Mouse (Mus musculus): ENCODE results near the gene Ttyh2.

Ttyh2 gene

GRCm38 (mm10) chr11:114682321-114682900 is 7.2 kb downstream of the Ttyh2 start:
- DNase-seq (ENCODE audit: low spot score) = no peak

DNA sequence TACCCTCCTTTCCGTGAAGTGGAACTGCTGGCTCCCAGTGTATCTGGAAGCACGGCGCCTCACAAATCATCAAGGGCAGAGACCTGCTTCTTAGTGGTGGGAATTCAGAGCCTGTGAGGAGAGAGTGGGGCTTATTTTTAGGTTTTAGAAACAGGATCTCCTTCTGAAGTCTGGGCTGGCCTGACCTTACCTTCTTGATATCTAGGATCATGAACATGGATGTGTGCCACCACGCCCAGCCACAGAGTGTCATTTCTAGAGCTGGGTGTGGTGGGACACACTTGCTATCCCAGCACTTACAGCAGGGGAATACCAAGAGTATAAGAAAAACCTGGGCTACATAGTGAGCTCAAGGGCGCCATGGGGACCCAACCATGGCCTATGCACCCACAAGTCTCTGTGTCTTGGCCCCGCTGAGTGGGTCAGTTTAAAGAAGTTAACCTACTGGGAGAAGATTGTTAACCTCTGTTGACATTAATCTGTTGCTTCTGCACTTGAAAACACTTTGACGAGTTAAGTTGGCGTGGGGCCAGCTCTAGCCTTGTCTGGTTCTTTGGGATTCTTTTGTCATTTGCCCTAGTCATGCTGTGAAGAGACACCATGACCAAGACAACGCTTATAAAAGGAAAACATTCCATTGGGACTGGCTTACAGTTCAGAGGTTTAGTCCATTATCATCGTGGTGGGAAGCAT is 7.9 kb downstream of the Ttyh2 start:
- DNase-seq (ENCODE audit: low spot score) = no peak

DNA sequence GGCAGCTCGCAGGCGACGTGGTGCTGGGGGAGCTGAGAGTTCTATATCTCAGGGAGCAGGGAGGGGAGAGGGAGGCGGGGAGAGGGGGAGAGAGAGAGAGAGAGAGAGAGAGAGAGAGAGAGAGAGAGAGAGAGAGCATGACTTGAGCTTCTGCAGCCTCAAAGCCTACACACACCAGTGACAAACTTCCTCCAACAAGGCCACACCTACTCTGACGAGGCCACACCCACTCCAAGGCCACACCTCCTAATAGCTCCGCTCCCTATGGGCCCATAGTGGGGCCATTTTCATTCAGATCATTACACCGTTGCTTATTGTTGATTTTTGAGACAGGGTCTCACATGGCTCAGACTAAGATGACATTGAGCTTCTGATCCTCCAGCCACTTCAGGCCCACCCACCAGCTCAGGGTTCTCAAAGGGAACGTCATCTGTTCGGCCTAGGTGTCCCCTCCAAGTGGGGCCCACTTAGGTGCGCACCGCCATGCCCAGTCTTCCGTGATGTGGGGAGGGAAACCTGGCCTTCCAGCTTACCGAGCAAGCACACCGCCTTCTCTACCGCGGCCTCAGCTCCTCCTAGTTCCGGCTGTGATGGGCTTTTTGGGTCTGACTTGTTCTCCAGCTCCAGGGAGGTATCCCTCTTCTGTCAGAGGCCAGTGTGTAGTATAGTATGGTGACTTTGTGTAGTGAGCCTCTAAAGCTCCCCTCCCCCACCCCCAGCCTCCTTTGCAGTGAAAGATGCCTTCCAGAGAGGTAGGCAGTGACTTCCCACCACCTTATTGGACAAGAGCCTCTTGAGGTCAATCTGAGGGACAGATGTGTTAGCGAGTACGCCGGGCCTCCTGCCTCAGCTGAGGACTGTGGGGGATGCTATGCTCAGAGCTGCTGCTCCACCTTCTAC is 8.7 kb downstream of the Ttyh2 start:
- DNase-seq (ENCODE audit: low spot score) = no peak

- peak; percentile 32 for DNase-seq (ENCODE audit: low spot score)
Observed at GRCm38 (mm10) chr11:114684627-114685373, 9.6 kb downstream of the Ttyh2 start.

GRCm38 (mm10) chr11:114685526-114686040 is 10.4 kb downstream of the Ttyh2 start:
- DNase-seq (ENCODE audit: low spot score) = no peak

DNA sequence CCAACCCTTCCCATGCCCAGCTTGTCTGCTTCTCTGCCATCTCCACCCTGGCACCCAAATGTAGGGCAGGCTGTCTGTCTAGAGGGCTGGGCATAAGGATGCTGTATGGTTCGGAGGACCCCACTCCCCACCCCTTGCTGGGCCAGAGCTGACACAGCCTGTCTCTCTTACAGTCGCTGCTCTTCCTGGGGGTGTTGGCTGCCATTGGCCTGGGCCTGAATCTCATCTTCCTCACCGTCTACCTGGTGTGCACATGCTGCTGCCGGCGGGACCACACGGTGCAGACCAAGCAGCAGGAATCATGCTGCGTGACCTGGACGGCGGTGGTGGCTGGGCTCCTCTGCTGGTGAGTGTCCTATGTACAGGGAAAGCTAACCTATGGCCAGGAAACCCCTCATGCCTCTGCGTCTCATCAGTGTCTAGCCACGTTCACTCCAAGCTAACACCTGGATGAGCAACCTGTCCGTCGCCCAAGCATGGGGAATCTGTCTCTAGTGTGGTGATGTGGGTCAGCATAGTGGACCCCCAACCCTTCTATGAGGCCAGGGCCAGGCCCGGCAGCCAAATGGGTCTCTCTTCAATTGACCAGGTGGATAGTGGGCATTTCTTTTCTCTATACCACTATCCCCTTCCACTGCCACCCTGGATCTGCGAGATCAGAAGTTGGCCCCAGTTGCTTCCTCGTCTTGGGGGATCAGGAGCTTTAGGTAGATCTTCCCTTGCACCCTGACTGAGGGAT is 11.2 kb downstream of the Ttyh2 start:
- no peak for DNase-seq (ENCODE audit: low spot score)

DNA sequence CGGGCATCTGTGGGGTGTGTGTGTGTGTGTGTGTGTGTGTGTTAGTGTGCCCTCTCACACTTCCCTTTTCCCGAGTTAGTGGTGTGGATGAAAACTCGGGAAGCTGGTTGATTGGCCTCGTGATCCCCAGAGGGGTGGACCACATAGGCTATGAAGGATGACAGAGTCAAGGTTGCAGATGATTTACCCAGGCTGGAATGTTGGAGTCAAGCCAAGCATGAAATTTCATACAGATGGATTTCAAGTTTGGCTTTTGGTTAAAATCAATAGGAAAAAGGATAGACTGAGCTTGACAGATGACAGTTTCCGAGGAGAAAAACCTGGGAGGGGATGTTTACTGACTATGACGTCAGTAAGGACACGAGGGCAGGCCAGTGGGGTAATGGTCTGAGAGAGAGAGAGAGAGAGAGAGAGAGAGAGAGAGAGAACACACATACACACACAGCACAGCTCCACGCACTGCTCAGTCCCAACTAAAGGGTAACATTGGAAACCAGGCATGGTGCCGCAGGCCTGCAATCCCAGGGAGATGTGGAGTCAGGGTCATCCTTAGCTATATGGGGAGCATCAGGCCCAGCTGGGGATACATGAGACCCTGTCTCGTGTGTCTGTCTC is 12.4 kb downstream of the Ttyh2 start:
- DNase-seq (ENCODE audit: low spot score) = no peak

DNA sequence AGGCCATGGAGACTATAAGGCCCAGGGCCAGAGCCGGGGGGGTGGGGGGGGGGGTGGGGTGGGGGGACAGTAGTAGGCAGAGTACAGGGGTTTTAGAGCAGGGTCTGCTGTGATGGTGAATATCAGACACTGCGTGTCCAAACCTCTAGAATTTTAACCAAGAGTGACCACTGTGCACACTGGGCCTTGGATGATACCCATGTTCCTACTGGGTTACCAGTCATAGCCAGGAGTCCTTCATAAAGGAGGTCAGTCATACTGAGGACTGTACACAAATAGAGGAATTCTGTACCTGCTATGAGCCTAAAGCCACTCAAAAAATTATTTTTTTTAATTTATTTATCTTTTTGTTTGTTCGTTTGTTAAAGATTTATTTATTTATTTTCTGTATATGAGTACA is 13.5 kb downstream of the Ttyh2 start:
- no peak for DNase-seq (ENCODE audit: low spot score)

GRCm38 (mm10) chr11:114690192-114690591 is 15.0 kb downstream of the Ttyh2 start:
- no peak for DNase-seq (ENCODE audit: low spot score)

DNA sequence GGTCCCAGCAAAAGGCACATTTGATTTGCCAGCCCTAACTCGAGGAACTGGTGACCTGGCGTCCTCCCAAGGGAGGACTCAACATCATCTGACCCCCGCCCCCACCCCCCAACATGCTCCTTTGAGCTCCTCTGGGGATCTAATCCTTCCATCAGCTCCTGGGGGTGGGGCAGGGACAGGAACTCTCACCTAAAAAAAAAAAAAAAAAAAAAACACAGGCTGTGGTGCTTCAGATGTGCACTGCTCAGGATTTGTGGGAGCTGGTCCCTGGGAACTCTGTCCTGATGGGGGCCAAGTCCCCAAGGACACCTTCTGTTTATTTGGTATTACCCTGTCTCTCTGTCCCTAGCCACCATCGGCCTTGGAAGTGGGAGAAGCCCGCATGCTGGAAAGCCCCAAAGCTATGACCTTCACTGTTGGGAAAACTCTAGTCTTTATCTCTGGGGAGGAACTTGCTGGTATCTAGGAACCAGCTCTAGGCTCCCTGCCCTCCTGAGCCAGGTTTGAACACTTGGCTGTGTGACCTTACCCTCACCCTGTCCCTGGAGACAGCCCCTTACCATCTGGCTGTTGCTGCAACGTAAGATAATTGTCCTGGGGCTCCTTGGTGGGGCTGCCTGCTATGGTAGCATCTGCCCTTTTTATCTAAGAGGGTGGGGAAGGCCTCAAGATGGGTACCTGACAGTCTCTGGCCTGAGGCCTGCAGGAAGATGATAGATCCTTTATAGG is 16.4 kb downstream of the Ttyh2 start:
- DNase-seq (ENCODE audit: low spot score) = no peak

DNA sequence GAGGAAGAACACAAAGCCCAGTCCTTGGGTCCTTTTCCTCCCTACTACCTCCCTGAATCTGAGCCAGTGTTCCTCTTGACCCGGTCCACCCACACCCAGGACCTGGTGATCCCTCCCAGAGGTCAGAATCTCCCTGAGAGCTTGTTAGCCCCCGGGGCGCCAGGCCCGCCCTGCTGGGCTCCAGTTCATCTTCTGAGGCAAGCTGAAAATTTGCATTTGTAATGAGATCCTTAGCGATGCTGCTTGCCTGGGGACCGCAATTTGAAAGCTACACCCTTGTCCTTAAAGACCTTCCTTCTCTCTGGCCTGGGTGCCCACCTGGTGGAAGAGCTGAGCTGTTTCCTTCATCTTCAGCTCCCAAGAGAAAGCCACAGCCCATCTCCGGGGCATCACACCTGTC is 17.4 kb downstream of the Ttyh2 start:
- no peak for DNase-seq (ENCODE audit: low spot score)

- DNase-seq (ENCODE audit: low spot score) = no peak
Observed at GRCm38 (mm10) chr11:114693456-114693855, 18.2 kb downstream of the Ttyh2 start.

- DNase-seq (ENCODE audit: low spot score) = no peak
Observed at GRCm38 (mm10) chr11:114694451-114694850, 19.2 kb downstream of the Ttyh2 start.

DNA sequence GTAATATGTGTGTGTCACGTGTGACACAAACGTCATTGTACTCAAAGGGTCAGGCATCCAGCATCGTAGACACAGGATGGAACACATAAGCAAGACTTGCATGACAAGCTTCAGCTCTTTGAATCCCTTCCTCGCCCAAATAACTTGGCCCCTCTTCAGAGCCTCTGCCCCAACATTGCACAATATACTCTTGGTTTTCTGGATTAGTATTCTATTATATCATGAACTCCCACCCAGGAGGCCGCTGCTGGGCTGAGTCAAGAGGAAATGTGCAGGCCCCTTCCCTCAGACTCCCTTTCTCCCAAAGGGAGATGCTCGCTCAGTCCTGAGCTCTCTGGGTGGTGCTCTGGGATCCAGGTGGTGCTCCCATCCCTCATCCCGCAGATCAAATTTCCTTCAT is 23.3 kb downstream of the Ttyh2 start:
- no peak for DNase-seq (ENCODE audit: low spot score)

- peak; percentile 50 for DNase-seq (ENCODE audit: low spot score)
Observed at GRCm38 (mm10) chr11:114699511-114699910, 24.3 kb downstream of the Ttyh2 start.

- no peak for DNase-seq (ENCODE audit: low spot score)
Observed at GRCm38 (mm10) chr11:114702311-114702995, 27.2 kb downstream of the Ttyh2 start.

GRCm38 (mm10) chr11:114702996-114703361 is 27.7 kb downstream of the Ttyh2 start:
- DNase-seq (ENCODE audit: low spot score) = no peak

GRCm38 (mm10) chr11:114704071-114704913 is 29.1 kb downstream of the Ttyh2 start:
- no peak for DNase-seq (ENCODE audit: low spot score)

GRCm38 (mm10) chr11:114706358-114706757 is 31.1 kb downstream of the Ttyh2 start:
- DNase-seq (ENCODE audit: low spot score) = no peak
